Mouse (Mus musculus): ENCODE measurements at regions not wholly inside any gene's neighbourhood (a gene's known extent, or its start where the extent isn't known, plus 50 kb on each side); places are given as distances from the start of the nearest gene placed in this dataset.

- no peak for DNase-seq (ENCODE audit: low read depth, low spot score)
Measured at GRCm38 (mm10) chr5:26338191-26338590, 80.7 kb downstream of the Gm7361 start.

DNA sequence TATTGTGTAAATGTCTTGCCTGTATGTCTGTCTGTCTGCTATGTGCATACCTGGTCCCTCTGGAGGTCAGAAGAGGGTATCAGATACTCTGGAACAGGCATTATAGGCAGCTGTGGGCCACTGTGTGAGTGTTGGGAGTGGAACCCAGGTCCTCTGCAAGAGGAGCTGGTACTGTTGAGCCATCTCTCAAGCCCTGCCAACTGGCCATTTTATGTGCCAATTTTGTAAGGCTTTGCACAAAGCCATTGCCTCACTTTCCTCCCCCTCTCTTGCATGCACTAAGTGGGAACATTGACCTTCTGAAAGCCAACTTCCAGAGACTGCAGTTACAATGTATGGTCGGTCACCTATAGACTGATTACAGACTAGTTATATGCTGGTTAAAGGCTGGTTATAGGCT is 81.8 kb downstream of the Gm7361 start:
- DNase-seq (ENCODE audit: low read depth, low spot score): no peak

DNA sequence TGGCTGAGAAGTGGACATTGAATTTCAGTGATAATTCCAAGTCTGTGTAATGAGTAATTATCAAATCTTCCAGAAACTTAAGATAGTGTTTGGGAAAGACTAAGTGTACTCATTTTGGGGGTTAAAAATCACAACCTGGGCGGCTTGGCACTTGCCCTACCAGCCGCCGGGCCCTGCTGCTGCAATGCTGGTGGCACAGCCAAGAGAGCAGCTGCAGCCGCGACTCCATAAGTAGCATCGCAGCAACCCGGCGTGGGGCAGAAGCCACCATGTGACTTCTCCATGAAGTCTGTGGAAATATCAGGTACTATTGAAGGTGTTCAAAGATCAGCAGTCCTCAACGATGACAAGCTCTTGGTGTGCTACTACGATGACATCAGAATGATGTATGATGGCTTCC is 97.7 kb downstream of the Gm7361 start:
- DNase-seq (ENCODE audit: low read depth, low spot score): no peak

GRCm38 (mm10) chr5:26359082-26359481 is 101.6 kb downstream of the Gm7361 start:
- no peak for DNase-seq (ENCODE audit: low read depth, low spot score)

- no peak for DNase-seq (ENCODE audit: low read depth, low spot score)
Measured at GRCm38 (mm10) chr5:26374175-26374984, 116.9 kb downstream of the Gm7361 start.

- DNase-seq (ENCODE audit: low read depth, low spot score): no peak
Measured at GRCm38 (mm10) chr5:26407088-26407672, 149.7 kb downstream of the Gm7361 start.

- peak; percentile 20 for DNase-seq (ENCODE audit: low read depth, low spot score)
Measured at GRCm38 (mm10) chr5:26413185-26413584, 155.7 kb downstream of the Gm7361 start.

- peak; percentile 63 for DNase-seq (ENCODE audit: low read depth, low spot score)
Measured at GRCm38 (mm10) chr5:26444331-26445200, 187.1 kb downstream of the Gm7361 start.

GRCm38 (mm10) chr5:26451306-26451705 is 193.8 kb downstream of the Gm7361 start:
- DNase-seq (ENCODE audit: low read depth, low spot score): no peak

DNA sequence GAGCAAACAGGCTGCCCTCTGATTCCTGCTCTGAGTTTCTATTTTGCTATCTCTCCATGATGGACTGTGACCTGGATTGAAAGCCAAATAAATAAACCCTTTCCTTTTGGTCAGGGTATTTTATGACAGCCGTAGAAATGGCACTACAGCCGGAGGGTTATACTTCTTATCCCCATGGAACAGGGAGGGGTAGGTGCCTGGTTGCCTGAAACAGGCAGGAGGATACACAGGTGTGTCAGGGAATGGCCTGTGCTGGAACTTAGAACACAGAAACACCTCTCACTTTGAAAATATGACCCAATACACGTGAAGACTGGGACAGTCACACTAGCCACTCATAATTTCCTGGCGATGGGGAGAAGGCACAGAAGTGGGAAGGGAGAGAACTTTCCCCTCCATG is 200.1 kb downstream of the Gm7361 start:
- DNase-seq (ENCODE audit: low read depth, low spot score): no peak

DNA sequence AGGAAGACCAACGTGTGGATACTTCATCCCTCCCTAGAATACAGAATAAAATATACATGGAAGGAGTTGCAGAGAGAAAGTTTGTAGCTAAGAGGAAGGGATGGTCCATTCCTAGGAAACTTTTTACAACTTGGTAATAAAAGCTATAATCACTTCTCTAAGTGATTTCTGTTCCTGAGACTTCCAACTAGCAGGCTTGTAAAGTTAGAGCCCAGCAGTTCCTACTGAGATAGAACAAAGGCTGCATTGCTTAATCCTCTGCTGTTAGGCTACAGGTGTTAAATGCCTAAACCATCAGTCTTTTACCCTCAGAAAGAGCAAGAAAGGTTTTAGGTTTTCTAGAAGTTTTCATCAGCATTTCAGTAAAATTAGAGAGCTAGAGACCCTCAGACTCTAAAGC is 209.2 kb downstream of the Gm7361 start:
- no peak for DNase-seq (ENCODE audit: low read depth, low spot score)

DNA sequence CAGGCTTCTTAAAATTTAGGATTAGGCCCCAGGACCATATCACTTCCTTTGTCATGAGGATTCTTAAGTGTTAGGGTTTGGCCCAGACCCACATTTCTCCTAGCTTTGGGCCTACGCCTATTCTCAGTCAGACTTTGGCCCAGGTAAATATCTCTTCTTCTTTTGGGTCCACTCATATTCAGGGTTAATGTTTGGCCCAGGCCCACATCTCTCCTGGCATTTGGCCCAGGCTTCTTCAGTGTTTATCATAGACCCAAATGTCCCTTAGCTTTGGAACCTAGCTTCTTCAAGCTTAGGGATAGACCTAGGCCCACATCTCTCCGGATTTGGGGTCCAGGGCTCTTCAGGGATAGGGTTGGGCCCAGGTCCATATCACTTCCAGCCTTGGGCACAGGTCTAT is 228.2 kb downstream of the Gm7361 start:
- no peak for DNase-seq (ENCODE audit: low read depth, low spot score)

- no peak for DNase-seq (ENCODE audit: low read depth, low spot score)
Measured at GRCm38 (mm10) chr5:26494003-26494402, 236.5 kb downstream of the Gm7361 start.

- DNase-seq (ENCODE audit: low read depth, low spot score): no peak
Measured at GRCm38 (mm10) chr5:26497641-26498430, 240.3 kb downstream of the Gm7361 start.

- DNase-seq (ENCODE audit: low read depth, low spot score): no peak
Measured at GRCm38 (mm10) chr5:26509525-26510168, 252.2 kb downstream of the Gm7361 start.

- DNase-seq (ENCODE audit: low read depth, low spot score): peak; percentile 79
Measured at GRCm38 (mm10) chr5:26513039-26513955, 255.8 kb downstream of the Gm7361 start.

DNA sequence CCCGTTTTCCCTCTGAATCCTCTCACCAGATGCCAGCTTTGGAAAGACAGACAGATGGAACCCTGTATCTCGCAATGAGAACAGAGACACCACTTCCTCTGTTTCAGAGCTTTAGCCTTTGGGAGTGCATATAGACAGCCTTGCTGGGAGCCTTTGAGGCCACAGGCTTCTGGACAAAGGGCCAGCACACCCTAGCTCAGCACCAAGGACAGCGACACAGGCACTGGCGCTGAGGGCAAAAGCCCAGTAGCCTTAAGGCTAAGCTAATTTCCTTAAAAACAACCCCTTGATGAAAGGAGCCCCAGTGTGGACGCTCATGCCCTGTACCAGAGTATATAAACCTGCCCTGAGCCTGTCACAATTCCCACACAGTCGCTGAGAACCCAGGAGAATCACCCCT is 278.1 kb downstream of the Gm7361 start:
- peak; percentile 65 for DNase-seq (ENCODE audit: low read depth, low spot score)

DNA sequence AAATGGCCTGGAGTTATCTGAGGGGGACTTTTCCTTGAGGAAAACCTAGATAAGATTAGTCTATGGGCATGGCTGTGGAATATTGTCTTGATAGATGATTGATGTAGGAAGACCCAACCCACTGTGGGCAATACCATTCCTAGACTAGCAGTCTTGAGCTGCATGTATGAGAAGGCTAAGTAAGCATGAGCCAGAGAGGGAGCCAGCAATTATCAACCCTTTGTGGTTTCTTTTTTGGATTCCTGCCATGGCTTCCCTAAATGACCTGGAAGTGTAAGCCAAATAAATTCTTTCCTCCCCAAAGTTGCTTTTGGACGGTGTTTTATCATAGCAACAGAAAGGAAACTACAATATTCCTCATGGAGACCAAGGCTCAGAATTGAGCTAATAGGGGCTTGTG is 253.7 kb upstream of the Dpp6 start:
- no peak for DNase-seq (ENCODE audit: low read depth, low spot score)

DNA sequence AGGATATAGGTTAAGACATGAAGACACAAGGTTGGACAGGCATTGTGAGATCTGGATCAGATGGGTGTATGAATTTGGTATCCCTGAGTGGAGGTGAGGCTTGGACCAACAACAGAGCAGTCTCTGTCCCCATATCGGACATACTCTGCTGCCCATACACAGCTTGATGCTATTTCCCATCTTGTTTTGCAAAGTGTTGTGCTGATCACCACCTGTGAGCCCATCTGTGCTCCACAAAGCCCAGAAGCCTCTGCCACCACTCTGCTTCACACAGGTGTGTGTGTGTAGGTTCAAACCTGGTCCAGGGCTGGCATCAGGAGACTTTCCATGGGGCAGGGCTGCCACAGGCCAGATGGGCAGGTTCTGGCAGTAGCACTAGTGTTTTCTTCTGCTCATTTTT is 252.9 kb upstream of the Dpp6 start:
- DNase-seq (ENCODE audit: low read depth, low spot score): no peak

DNA sequence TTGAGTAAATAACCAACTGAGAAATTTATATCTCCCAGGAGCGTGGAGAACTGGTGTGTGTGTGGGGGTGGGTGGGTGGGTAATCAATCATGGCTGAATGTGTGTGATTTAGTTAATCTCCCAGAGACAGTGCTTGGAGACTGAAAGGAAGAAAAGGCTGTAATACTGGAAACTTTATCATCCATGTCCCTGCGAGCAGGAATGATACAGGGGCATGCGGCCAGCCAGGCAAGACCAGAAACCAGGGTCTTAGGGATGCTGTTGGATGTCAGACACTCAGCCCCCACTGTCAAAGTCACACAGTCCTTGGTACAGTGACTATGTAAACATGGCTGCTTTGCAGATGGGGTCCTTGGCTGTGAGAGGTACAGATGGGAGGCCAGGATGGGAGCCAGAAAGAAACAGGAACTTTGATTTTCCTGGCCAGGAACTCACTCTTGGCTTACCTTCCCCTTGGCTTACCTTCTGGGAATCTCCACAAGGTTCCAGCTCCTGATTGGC is 244.3 kb upstream of the Dpp6 start:
- no peak for DNase-seq (ENCODE audit: low read depth, low spot score)
